Mouse (Mus musculus): ENCODE results near the gene Sh2b1. TPM values are rescaled to one million over a fixed set of nuclear protein-coding genes. Genes with fewer than 3 reads are reported as not detected.

Gene Sh2b1
- total and polyA plus RNA-seq, 3 experiments, result 54.4 to 93.9 (median 61.2) TPM

- peak; percentile 55 for DNase-seq
Measured at GRCm38 (mm10) chr7:126474486-126474955, 703 bp downstream of the Sh2b1 start.

- DNase-seq, result no peak
Measured at GRCm38 (mm10) chr7:126473470-126474086, 1.6 kb downstream of the Sh2b1 start.

GRCm38 (mm10) chr7:126472713-126473112, 2.5 kb downstream of the Sh2b1 start:
- no peak for DNase-seq

- no peak for DNase-seq
Measured at GRCm38 (mm10) chr7:126472306-126472705, 2.9 kb downstream of the Sh2b1 start.

- no peak for DNase-seq
Measured at GRCm38 (mm10) chr7:126471853-126472252, 3.4 kb downstream of the Sh2b1 start.

GRCm38 (mm10) chr7:126471361-126471760, 3.9 kb downstream of the Sh2b1 start:
- DNase-seq, result no peak

- no peak for DNase-seq
Measured at GRCm38 (mm10) chr7:126470077-126470476, 5.1 kb downstream of the Sh2b1 start.

GRCm38 (mm10) chr7:126467834-126468627, 7.2 kb downstream of the Sh2b1 start:
- no peak for DNase-seq

GRCm38 (mm10) chr7:126467271-126467670, 8.0 kb downstream of the Sh2b1 start:
- DNase-seq, result peak; percentile 63

- DNase-seq, result peak; percentile 53
Measured at GRCm38 (mm10) chr7:126466707-126467106, 8.5 kb downstream of the Sh2b1 start.

- DNase-seq, result no peak
Measured at GRCm38 (mm10) chr7:126466116-126466515, 9.1 kb downstream of the Sh2b1 start.

- peak; percentile 71 for DNase-seq
Measured at GRCm38 (mm10) chr7:126465246-126466030, 9.8 kb downstream of the Sh2b1 start.

- peak; percentile 15 for DNase-seq
Measured at GRCm38 (mm10) chr7:126464836-126465235, 10.4 kb downstream of the Sh2b1 start.

GRCm38 (mm10) chr7:126464121-126464520, 11.1 kb downstream of the Sh2b1 start:
- no peak for DNase-seq

- no peak for DNase-seq
Measured at GRCm38 (mm10) chr7:126463547-126463946, 11.7 kb downstream of the Sh2b1 start.

GRCm38 (mm10) chr7:126463004-126463403, 12.2 kb downstream of the Sh2b1 start, which contains the start of gene Atp2a1:
Gene Atp2a1, minus strand, starts transcription at chr7:126463108.
- DNase-seq, result no peak

GRCm38 (mm10) chr7:126461626-126462025, 13.6 kb downstream of the Sh2b1 start:
- DNase-seq, result no peak

- DNase-seq, result no peak
Measured at GRCm38 (mm10) chr7:126460623-126461399, 14.4 kb downstream of the Sh2b1 start.

GRCm38 (mm10) chr7:126458844-126459618, 16.2 kb downstream of the Sh2b1 start:
- no peak for DNase-seq

- DNase-seq, result no peak
Measured at GRCm38 (mm10) chr7:126458225-126458624, 17.0 kb downstream of the Sh2b1 start.
